Mouse (Mus musculus) neutrophil, adult 65 days (primary cell): ENCODE data around the gene Gdf11. TPM values are rescaled to one million over a fixed set of nuclear protein-coding genes. Genes with fewer than 3 reads are reported as not detected.

Experiments used
- total RNA-seq: library from RNA; stranded (reverse); gene quantifications from 2 replicates; pipeline ENCODE4 v1.2.4, GENCODE M21; 2023

The Gdf11 gene
- 0.09 and 0.16 TPM in 2 replicates for total RNA-seq

GRCm38 (mm10) chr10:128891296-128892094, at the start of gene Gdf11:
Gene Gdf11 (minus strand): TSS chr10:128891718.

GRCm38 (mm10) chr10:128933574-128933973, 42.1 kb upstream of the Gdf11 start, which contains the start of gene Itga7:
Gene Itga7 (plus strand): TSS chr10:128933818.

GRCm38 (mm10) chr10:128923935-128924334, 32.4 kb upstream of the Gdf11 start, which contains the start of gene Bloc1s1:
Gene Bloc1s1 (minus strand): TSS chr10:128924035.

GRCm38 (mm10) chr10:128922822-128923012, 31.2 kb upstream of the Gdf11 start, which contains the start of gene Rdh5:
Gene Rdh5 (minus strand): TSS chr10:128922888.

GRCm38 (mm10) chr10:128900698-128901097, 9.2 kb upstream of the Gdf11 start, which contains the start of gene Cd63:
Gene Cd63 (plus strand): TSS chr10:128900989.

Other genes starting within 250 kb of the Gdf11 start
- gene Ikzf4, start 245.7 kb downstream of the Gdf11 start, total RNA-seq, result 0.16 TPM in 1 of 2 replicates, not detected in the other
- 1.0 and 1.2 TPM in 2 replicates for gene Suox, start 217.6 kb downstream of the Gdf11 start, total RNA-seq
- 95.8 and 96.9 TPM in 2 replicates for gene Rab5b, start 195.5 kb downstream of the Gdf11 start, total RNA-seq
- gene Pmel, start 187.5 kb downstream of the Gdf11 start, total RNA-seq, result 2.3 and 2.6 TPM in 2 replicates
- gene Cdk2, start 186.7 kb downstream of the Gdf11 start, total RNA-seq, result 71.8 and 90.9 TPM in 2 replicates
- gene Dgka, start 146.9 kb downstream of the Gdf11 start, total RNA-seq, result 46.0 and 58.2 TPM in 2 replicates
- 23.9 and 25.2 TPM in 2 replicates for gene Pym1, start 143.8 kb downstream of the Gdf11 start, total RNA-seq
- 4.7 and 6.9 TPM in 2 replicates for gene Mmp19, start 100.8 kb downstream of the Gdf11 start, total RNA-seq
- gene Dnajc14, start 87.7 kb downstream of the Gdf11 start, total RNA-seq, result 59.9 and 86.6 TPM in 2 replicates
- gene Tmem198b, start 87.3 kb downstream of the Gdf11 start, total RNA-seq, result 5.1 and 5.8 TPM in 2 replicates
- gene Sarnp, start 74.4 kb downstream of the Gdf11 start, total RNA-seq, result 24.9 and 29.6 TPM in 2 replicates
- gene Ormdl2, start 70.1 kb downstream of the Gdf11 start, total RNA-seq, result 20.0 and 24.0 TPM in 2 replicates
- 149 and 180 TPM in 2 replicates for gene Cd63, start 9.3 kb upstream of the Gdf11 start, total RNA-seq
- gene Rdh5, start 31.2 kb upstream of the Gdf11 start, total RNA-seq, result 3.3 and 5.5 TPM in 2 replicates
- 81.6 and 81.7 TPM in 2 replicates for gene Bloc1s1, start 32.3 kb upstream of the Gdf11 start, total RNA-seq
- 0.13 TPM in 1 of 2 replicates, not detected in the other for gene Itga7, start 42.1 kb upstream of the Gdf11 start, total RNA-seq
- not detected in 2 replicates for gene Mettl7b, start 69.3 kb upstream of the Gdf11 start, total RNA-seq
- gene Olfr9, start 97.7 kb upstream of the Gdf11 start, total RNA-seq, result not detected in 2 replicates
- gene Olfr763, start 119.1 kb upstream of the Gdf11 start, total RNA-seq, result not detected in 2 replicates
- gene Olfr764-ps1, start 148.2 kb upstream of the Gdf11 start, total RNA-seq, result not detected in 2 replicates
- not detected in 2 replicates for gene Olfr765, start 158.3 kb upstream of the Gdf11 start, total RNA-seq
- not detected in 2 replicates for gene Olfr766-ps1, start 177.3 kb upstream of the Gdf11 start, total RNA-seq
- gene Olfr767, start 191.2 kb upstream of the Gdf11 start, total RNA-seq, result 0.09 TPM in 1 of 2 replicates, not detected in the other
- gene Olfr768, start 207.7 kb upstream of the Gdf11 start, total RNA-seq, result not detected in 2 replicates
- not detected in 2 replicates for gene Olfr769, start 226.1 kb upstream of the Gdf11 start, total RNA-seq
- gene Olfr770, start 247.3 kb upstream of the Gdf11 start, total RNA-seq, result not detected in 2 replicates